Mouse (Mus musculus): Measurements from ENCODE around the gene Troap. TPM values are rescaled to one million over a fixed set of nuclear protein-coding genes. Genes with fewer than 3 reads are reported as not detected.
"Not testable (repeated sequence)": the region's sequence is repeated elsewhere in the genome, so short reads cannot be mapped to it uniquely, and the experiment has no call there.

Gene Troap
- polyA plus RNA-seq, 1 experiment from 2014 or later = 4.9 TPM

- H3K9me3 ChIP-seq (ENCODE audit: control insufficient read depth, low read length) = no peaks in the 10 kb centered on the region
- no peak overlapping the region for H3K4me2 ChIP-seq (ENCODE audit: low read length)
- H3K27me3 ChIP-seq (ENCODE audit: control insufficient read depth, insufficient read depth, low read length) = peaks cover 64% of the 10 kb centered on the region
- H3K27ac ChIP-seq (replicated peaks; ENCODE audit: low read depth, low read length) = no peak overlapping the region
- H3K4me3 ChIP-seq (replicated peaks; ENCODE audit: low read depth, low read length) = no peak overlapping the region
- WGBS = 9% methylated on average over 9 of the region's 9 CpGs
- H3K9ac ChIP-seq (replicated peaks; ENCODE audit: low read length) = no peak overlapping the region
- H3K36me3 ChIP-seq (ENCODE audit: control insufficient read depth, insufficient read depth, low read length) = no peaks in the 10 kb centered on the region
- DNase-seq (peak; percentile 33), ATAC-seq (ENCODE audit: low FRiP score, low TSS enrichment) (no peak)
- H3K4me1 ChIP-seq (ENCODE audit: control insufficient read depth, insufficient read depth, low read length) = peaks cover 8% of the 10 kb centered on the region; the same call in 1 of the 2 replicates
Measured at GRCm38 (mm10) chr15:99053373-99053772, 21.0 kb upstream of the Troap start.

- Histone ChIP-seq H3K36me3 (ENCODE audit: control insufficient read depth, insufficient read depth, low read length) (no peaks in the 10 kb centered on the region), H3K4me1 (ENCODE audit: control insufficient read depth, insufficient read depth, low read length) (peaks cover 8% of the 10 kb centered on the region; the same call in 1 of the 2 replicates), H3K9ac (replicated peaks; ENCODE audit: low read length) (peak within 1 kb of the TSS; percentile 20; the same call in 1 of the 2 replicates), H3K4me2 (ENCODE audit: low read length) (peak within 1 kb of the TSS; percentile 56), H3K27ac (replicated peaks; ENCODE audit: low read depth, low read length) (no peak within 1 kb of the TSS), H3K9me3 (ENCODE audit: control insufficient read depth, low read length) (no peaks in the 10 kb centered on the region), H3K27me3 (ENCODE audit: control insufficient read depth, insufficient read depth, low read length) (peaks cover 71% of the 10 kb centered on the region), H3K4me3 (replicated peaks; ENCODE audit: low read depth, low read length) (peak within 1 kb of the TSS; percentile 35)
- 2% methylated on average over 27 of the region's 30 CpGs for WGBS
- ATAC-seq (ENCODE audit: low FRiP score, low TSS enrichment) = no peak
- peak; percentile 11 for DNase-seq
Measured at GRCm38 (mm10) chr15:99055040-99055439, 19.3 kb upstream of the Troap start, which contains the start of gene Prph. Gene Prph (plus strand): TSS chr15:99055174.

- Histone ChIP-seq H3K36me3 (ENCODE audit: control insufficient read depth, insufficient read depth, low read length) (no peaks in the 10 kb centered on the region), H3K4me1 (ENCODE audit: control insufficient read depth, insufficient read depth, low read length) (peaks cover 8% of the 10 kb centered on the region; the same call in 1 of the 2 replicates), H3K27ac (replicated peaks; ENCODE audit: low read depth, low read length) (no peak overlapping the region), H3K9me3 (ENCODE audit: control insufficient read depth, low read length) (no peaks in the 10 kb centered on the region), H3K4me3 (replicated peaks; ENCODE audit: low read depth, low read length) (peak overlapping the region; percentile 35), H3K9ac (replicated peaks; ENCODE audit: low read length) (peak overlapping the region; percentile 20; the same call in 1 of the 2 replicates), H3K4me2 (ENCODE audit: low read length) (peak overlapping the region; percentile 56), H3K27me3 (ENCODE audit: control insufficient read depth, insufficient read depth, low read length) (peaks cover 71% of the 10 kb centered on the region)
- DNase-seq (peak; percentile 74), ATAC-seq (ENCODE audit: low FRiP score, low TSS enrichment) (no peak)
- WGBS = under 1% methylated on average over 37 of the region's 37 CpGs
Measured at GRCm38 (mm10) chr15:99055511-99055961, 18.8 kb upstream of the Troap start.

GRCm38 (mm10) chr15:99056332-99056731, 18.0 kb upstream of the Troap start:
- DNase-seq = peak; percentile 62
- H3K9ac ChIP-seq (replicated peaks; ENCODE audit: low read length) = no peak overlapping the region
- ATAC-seq (ENCODE audit: low FRiP score, low TSS enrichment) = no peak

GRCm38 (mm10) chr15:99065557-99066165, 8.7 kb upstream of the Troap start:
- no peaks in the 10 kb centered on the region for H3K36me3 ChIP-seq (ENCODE audit: control insufficient read depth, insufficient read depth, low read length)
- H3K27me3 ChIP-seq (ENCODE audit: control insufficient read depth, insufficient read depth, low read length) = no peaks in the 10 kb centered on the region
- H3K4me2 ChIP-seq (ENCODE audit: low read length) = no peak overlapping the region
- 87% methylated on average over 12 of the region's 12 CpGs for WGBS
- no peak overlapping the region for H3K4me3 ChIP-seq (replicated peaks; ENCODE audit: low read depth, low read length)
- H3K9ac ChIP-seq (replicated peaks; ENCODE audit: low read length) = no peak overlapping the region
- no peak for ATAC-seq (ENCODE audit: low FRiP score, low TSS enrichment)
- no peak overlapping the region for H3K27ac ChIP-seq (replicated peaks; ENCODE audit: low read depth, low read length)
- no peaks in the 10 kb centered on the region for H3K9me3 ChIP-seq (ENCODE audit: control insufficient read depth, low read length)
- no peaks in the 10 kb centered on the region for H3K4me1 ChIP-seq (ENCODE audit: control insufficient read depth, insufficient read depth, low read length)
- no peak for DNase-seq

More at GRCm38 (mm10) chr15:99056332-99056731, 18.0 kb upstream of the Troap start:
- Histone ChIP-seq H3K9me3 (ENCODE audit: control insufficient read depth, low read length) (no peaks in the 10 kb centered on the region), H3K4me2 (ENCODE audit: low read length) (no peak overlapping the region), H3K36me3 (ENCODE audit: control insufficient read depth, insufficient read depth, low read length) (no peaks in the 10 kb centered on the region), H3K27me3 (ENCODE audit: control insufficient read depth, insufficient read depth, low read length) (peaks cover 70% of the 10 kb centered on the region), H3K4me1 (ENCODE audit: control insufficient read depth, insufficient read depth, low read length) (peaks cover 8% of the 10 kb centered on the region; the same call in 1 of the 2 replicates), H3K27ac (replicated peaks; ENCODE audit: low read depth, low read length) (no peak overlapping the region), H3K4me3 (replicated peaks; ENCODE audit: low read depth, low read length) (0 out of 2 replicates have a peak overlapping the region, but pooled peaks have one; percentile 35)
- 9% methylated on average over 14 of the region's 14 CpGs for WGBS

- no peak overlapping the region for H3K27ac ChIP-seq (replicated peaks; ENCODE audit: low read depth, low read length)
- no peak for ATAC-seq (ENCODE audit: low FRiP score, low TSS enrichment)
- 86% methylated on average over 1 of the region's 1 CpGs for WGBS
Measured at GRCm38 (mm10) chr15:99071988-99072387, 2.4 kb upstream of the Troap start.

GRCm38 (mm10) chr15:99074600-99075333, 392 bp downstream of the Troap start:
- Histone ChIP-seq H3K9ac (replicated peaks; ENCODE audit: low read length) (peak overlapping the region; percentile 64), H3K4me3 (replicated peaks; ENCODE audit: low read depth, low read length) (peak overlapping the region; percentile 45), H3K27me3 (ENCODE audit: control insufficient read depth, insufficient read depth, low read length) (no peaks in the 10 kb centered on the region), H3K4me2 (ENCODE audit: low read length) (peak overlapping the region; percentile 75), H3K9me3 (ENCODE audit: control insufficient read depth, low read length) (no peaks in the 10 kb centered on the region), H3K27ac (replicated peaks; ENCODE audit: low read depth, low read length) (peak overlapping the region; percentile 97), H3K36me3 (ENCODE audit: control insufficient read depth, insufficient read depth, low read length) (no peaks in the 10 kb centered on the region), H3K4me1 (ENCODE audit: control insufficient read depth, insufficient read depth, low read length) (peaks cover 13% of the 10 kb centered on the region)
- peak; percentile 99 for DNase-seq
- WGBS = under 1% methylated on average over 44 of the region's 44 CpGs
- ATAC-seq (ENCODE audit: low FRiP score, low TSS enrichment) = peak; percentile 97

More at GRCm38 (mm10) chr15:99071988-99072387, 2.4 kb upstream of the Troap start:
- no peaks in the 10 kb centered on the region for H3K9me3 ChIP-seq (ENCODE audit: control insufficient read depth, low read length)
- no peak overlapping the region for H3K9ac ChIP-seq (replicated peaks; ENCODE audit: low read length)
- H3K36me3 ChIP-seq (ENCODE audit: control insufficient read depth, insufficient read depth, low read length) = no peaks in the 10 kb centered on the region
- H3K4me2 ChIP-seq (ENCODE audit: low read length) = no peak overlapping the region
- peaks cover 13% of the 10 kb centered on the region for H3K4me1 ChIP-seq (ENCODE audit: control insufficient read depth, insufficient read depth, low read length)
- no peak overlapping the region for H3K4me3 ChIP-seq (replicated peaks; ENCODE audit: low read depth, low read length)
- H3K27me3 ChIP-seq (ENCODE audit: control insufficient read depth, insufficient read depth, low read length) = no peaks in the 10 kb centered on the region
- DNase-seq = no peak

- 99% methylated on average over 3 of the region's 3 CpGs for WGBS
- peaks cover 13% of the 10 kb centered on the region for H3K4me1 ChIP-seq (ENCODE audit: control insufficient read depth, insufficient read depth, low read length)
Measured at GRCm38 (mm10) chr15:99076011-99076410, 1.6 kb downstream of the Troap start.

More at GRCm38 (mm10) chr15:99076011-99076410, 1.6 kb downstream of the Troap start:
- H3K36me3 ChIP-seq (ENCODE audit: control insufficient read depth, insufficient read depth, low read length); H3K9ac ChIP-seq (replicated peaks; ENCODE audit: low read length); H3K27ac ChIP-seq (replicated peaks; ENCODE audit: low read depth, low read length); H3K27me3 ChIP-seq (ENCODE audit: control insufficient read depth, insufficient read depth, low read length); H3K9me3 ChIP-seq (ENCODE audit: control insufficient read depth, low read length); ATAC-seq (ENCODE audit: low FRiP score, low TSS enrichment): not testable (repeated sequence)
- DNase-seq = peak; percentile 71
- 0 out of 2 replicates have a peak overlapping the region, but pooled peaks have one; percentile 45 for H3K4me3 ChIP-seq (replicated peaks; ENCODE audit: low read depth, low read length)
- H3K4me2 ChIP-seq (ENCODE audit: low read length) = peak overlapping the region; percentile 75

Data from midbrain, embryonic 14.5 days (tissue).